Mouse (Mus musculus): ENCODE measurements around the gene Ntng2.

DNA sequence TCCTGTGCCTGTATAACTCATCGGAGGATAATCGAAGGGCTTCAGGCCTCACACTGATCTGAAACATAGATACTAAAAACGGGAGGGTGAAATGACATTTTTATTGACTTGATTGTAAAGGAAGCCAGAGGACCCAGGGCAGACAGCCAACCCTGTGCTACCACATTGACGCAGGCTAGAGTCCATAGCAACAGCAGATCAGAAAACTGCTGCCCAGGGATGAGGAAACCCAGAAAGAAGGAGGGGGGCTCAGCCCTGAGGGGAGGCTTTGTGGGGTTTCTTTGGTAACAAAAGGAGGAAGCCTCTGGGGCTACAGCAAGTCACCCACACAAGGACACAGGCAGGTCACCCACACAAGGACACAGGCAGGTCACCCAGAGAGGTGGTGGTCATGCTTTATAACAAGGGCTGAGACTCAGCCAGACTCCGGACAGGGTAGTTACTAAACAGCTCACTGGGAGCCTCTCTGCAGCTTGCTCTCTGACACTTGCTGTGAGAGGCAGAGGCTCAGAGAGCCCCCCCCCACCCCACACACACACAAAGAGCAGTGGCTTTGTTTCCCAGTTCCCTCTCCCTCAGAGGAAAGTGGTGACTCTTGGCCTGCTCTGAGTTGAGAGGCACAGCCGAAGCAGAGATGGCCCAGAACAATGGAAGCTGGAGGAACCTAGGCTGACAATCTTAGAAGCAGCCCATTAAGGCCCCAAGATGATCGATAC is 19.2 kb upstream of the Ntng2 start:
- TF ChIP-seq CTCF (IDR thresholded peaks at IDR 0.05 in 2 of 3, conservative IDR thresholded peaks at IDR 0.05 in 1 of 3; ENCODE audit: control insufficient read depth in 1 of 3, insufficient read depth in 1 of 3, low read depth in 2 of 3, low read length in 3 of 3, poor library complexity in 1 of 3, severe bottlenecking in 1 of 3) (no peak), ZC3H11A (IDR thresholded peaks at IDR 0.05; ENCODE audit: low read depth, low read length) (no peak), POLR2A (IDR thresholded peaks at IDR 0.05; ENCODE audit: control insufficient read depth in 1 of 2, insufficient read depth in 1 of 2, low read depth in 1 of 2, low read length in 2 of 2, poor library complexity in 1 of 2) (no peak), KAT2A (conservative IDR thresholded peaks at IDR 0.05; ENCODE audit: low read depth, low read length) (no peak), RAD21 (IDR thresholded peaks at IDR 0.05; ENCODE audit: low read depth, low read length) (no peak), UBTF (IDR thresholded peaks at IDR 0.05; ENCODE audit: borderline replicate concordance, insufficient read depth, low read depth, low read length) (no peak), ZMIZ1 (IDR thresholded peaks at IDR 0.05; ENCODE audit: low read depth, low read length) (no peak), TBP (IDR thresholded peaks at IDR 0.05; ENCODE audit: low read depth, low read length) (no peak), EP300 (IDR thresholded peaks at IDR 0.05; ENCODE audit: low read depth in 1 of 2, low read length in 2 of 2) (no peak; a peak in 1 of 4 replicates), E2F4 (IDR thresholded peaks at IDR 0.05; ENCODE audit: borderline replicate concordance, low read depth, low read length) (no peak)

Measured in MEL (cell line).